Mouse (Mus musculus): ENCODE measurements around the gene Rpl5. TPM values are rescaled to one million over a fixed set of nuclear protein-coding genes. Genes with fewer than 3 reads are reported as not detected.
A peak's percentile ranks its signal among the peaks of the same experiment; 100 is the strongest.
"Not testable (repeated sequence)": the region's sequence is repeated elsewhere in the genome, so short reads cannot be mapped to it uniquely, and the experiment has no call there.

Gene Rpl5
- total and polyA plus RNA-seq, 3 experiments, result 18.3 to 62.3 (median 45.6) TPM

- DNase-seq, result no peak
Measured at GRCm38 (mm10) chr5:107896265-107896664, 4.0 kb upstream of the Rpl5 start.

DNA sequence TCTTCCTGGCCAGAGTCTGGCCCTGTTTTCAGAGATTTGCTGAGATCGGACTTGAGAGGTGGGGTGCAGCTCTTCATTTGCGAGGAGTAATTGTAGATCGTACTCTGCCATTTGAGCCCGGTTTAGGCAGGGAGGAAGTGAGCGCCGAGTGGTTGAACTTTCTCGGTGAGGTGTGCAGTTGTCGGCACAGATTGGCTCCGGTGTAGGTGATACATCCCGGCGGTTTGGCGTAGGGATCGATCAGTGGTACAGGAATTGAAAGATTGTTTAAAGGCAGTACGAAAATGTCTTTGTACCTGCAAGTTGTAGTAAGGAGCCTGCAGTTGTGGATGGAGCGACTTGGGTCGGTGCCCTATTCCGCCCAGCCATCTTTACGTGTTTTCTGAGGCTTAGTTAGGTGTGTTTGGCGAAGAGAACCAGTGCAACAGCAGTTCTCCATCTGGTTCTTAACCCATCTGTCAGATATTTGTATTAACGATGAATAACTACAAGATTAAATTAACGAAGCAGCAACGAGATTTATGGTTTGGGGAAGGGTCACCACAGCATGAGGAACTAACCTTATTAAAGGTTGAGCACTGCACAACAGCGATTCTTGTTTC lies 813 bp downstream of the Rpl5 start:
- no peak for DNase-seq

DNA sequence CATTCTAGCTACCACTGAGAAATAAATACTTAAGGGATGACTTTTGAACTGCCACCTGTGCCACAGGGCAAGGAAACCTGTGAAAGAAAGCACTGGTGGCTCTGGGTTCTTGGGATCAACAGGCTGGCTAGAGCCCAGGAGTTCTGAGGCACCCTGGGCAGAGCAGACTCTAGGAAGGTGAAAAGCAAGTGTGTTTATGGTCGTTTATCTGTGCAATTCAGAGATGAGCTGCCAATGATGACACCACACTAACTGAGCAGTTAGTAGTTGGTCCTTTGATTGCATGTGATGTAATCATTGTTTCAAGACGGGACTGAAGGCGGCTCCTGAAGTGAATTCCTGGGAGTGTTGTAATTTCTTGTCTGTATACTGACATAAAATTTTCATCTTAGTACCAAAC lies 4.0 kb downstream of the Rpl5 start:
- no peak for DNase-seq

DNA sequence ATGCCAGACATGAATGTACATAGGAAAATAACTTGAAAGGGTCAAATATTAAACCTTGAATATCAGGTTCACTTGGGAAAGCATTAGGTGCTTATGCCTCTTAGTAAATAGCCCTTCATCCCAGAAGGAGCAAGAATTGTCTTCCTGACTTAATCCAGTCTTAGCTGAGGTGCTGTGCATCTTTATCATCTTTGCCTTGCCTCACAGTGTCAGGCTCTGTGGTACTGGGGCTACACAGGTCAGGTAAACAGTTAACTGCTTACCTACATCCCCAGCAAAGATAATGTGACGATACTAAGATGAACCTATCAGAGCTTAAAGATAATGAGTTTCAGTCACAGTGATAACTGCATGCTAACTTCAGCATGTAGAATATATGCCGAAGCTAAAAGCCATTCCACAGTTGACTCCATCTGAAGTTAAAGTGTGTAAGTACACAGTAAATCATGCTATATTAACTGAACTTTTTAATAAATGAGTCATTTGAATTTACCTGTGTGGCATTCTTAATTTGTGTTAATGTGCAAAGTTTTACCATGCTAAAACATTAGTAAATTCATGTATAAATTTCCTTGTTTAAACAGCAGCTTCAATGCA lies 8.3 kb downstream of the Rpl5 start:
- no peak for DNase-seq

DNA sequence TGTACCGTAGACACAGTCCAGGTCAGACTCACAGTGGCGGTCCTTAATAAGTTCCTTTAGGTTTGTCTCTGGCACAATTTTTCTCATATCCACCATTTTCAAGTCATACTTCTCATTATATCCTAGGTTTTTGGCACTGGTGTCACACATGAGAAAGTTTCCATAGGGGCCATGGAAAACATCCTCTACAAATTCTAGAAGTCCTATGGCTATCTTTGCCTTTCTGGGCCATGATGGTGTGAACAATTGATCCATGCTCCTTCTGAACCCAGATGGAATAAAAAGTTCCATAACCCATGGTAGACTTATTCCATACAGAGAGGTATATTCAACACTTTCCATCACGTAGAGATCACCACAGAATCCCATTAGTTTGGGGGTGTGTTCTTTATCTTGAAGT lies 9.4 kb downstream of the Rpl5 start:
- no peak for DNase-seq

GRCm38 (mm10) chr5:107910084-107910616 lies 9.8 kb downstream of the Rpl5 start:
- DNase-seq, result no peak

- DNase-seq, result no peak
Measured at GRCm38 (mm10) chr5:107911012-107911411, 10.7 kb downstream of the Rpl5 start.

GRCm38 (mm10) chr5:107915280-107915679 lies 15.0 kb downstream of the Rpl5 start:
- DNase-seq, result no peak

- DNase-seq, result peak; percentile 18
Measured at GRCm38 (mm10) chr5:107921400-107922252, 21.3 kb downstream of the Rpl5 start.

DNA sequence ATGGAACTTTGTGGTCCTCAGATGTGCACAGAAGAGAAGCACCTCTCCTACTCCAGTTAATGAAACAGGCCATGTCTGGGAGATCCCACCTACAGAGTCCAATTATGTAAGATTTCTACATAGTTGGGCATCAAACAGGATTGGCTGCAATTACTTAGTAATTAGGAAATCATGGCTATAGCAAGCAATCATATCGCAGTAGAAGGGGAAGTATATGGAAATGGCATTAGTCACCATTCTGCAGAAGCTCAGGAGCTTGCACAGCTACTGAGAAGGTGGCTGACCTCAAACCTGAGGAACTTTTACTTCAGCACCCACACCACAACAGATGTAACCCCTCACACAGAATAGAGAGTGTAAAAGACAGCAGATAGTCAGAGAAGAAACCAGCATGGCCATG lies 22.5 kb downstream of the Rpl5 start:
- no peak for DNase-seq

DNA sequence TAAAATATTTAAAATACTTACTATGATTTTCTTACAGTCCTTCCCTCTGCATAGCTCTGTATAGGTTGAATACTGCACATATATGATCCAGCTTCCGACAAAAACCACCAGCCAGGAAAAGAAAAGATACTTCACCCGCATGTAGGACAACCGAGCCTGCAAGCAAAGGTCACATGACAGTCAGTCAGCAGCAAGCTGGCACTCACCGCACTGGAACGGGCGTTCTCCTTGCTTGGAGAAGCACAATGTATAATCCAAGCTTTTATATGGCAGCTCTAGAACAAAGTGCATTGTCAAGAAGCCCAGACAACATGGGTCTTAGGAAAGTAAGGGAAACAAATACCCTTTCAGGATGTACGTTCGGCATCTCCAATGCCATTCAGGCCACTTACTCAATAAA lies 24.3 kb downstream of the Rpl5 start:
- DNase-seq, result no peak

DNA sequence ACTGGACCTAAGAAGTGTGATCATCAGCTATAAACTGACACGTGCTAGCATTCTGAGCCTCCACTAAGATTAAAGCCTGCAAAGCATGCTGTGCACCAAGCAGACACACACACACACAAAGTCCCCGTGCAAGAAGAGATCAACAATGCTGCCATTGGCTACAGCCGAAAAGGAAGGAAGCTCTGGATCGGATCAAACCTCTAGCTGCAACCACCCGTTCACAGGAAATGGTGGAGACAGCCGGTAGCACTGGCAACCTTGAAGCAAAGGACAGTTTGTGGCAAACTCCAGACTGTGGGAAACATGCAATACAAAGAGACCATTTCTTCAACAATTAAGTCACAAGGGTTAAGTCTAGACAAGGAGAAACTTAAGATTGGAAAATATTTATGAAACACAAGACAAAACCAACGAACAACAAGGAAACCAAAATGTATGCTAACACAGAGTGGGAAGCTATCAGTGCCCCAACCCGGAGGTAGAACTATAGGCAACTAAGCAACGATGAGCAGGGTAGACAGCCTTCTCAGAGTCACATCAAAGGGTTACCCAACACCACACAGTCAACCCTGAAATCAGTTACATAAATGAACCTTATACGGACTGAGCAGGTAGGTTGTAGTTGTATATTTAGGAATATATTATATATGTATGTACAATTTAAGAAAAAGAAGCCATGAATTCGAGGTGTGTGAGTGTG lies 26.4 kb downstream of the Rpl5 start:
- no peak for DNase-seq

DNA sequence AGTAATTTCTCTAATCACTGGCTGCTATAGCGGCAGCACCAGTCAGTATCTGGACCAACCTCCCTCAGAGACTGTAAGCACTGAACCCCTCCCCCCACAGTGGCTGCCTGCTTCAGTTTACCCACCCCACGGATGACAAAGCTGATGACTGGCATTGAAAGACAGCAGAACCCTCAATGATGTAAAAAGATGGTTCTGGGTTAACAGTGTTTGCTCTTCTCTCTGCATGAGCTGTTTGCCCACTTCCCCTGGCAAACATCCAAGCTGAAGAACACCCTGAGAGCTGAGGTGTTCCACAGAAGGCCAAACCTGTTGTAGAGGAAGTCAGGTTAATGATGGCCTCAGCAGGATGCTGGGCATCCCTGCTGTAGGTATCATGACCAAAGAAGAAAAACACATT lies 32.3 kb downstream of the Rpl5 start:
- DNase-seq, result no peak

- no peak for DNase-seq
Measured at GRCm38 (mm10) chr5:107933202-107933974, 33.1 kb downstream of the Rpl5 start.

DNA sequence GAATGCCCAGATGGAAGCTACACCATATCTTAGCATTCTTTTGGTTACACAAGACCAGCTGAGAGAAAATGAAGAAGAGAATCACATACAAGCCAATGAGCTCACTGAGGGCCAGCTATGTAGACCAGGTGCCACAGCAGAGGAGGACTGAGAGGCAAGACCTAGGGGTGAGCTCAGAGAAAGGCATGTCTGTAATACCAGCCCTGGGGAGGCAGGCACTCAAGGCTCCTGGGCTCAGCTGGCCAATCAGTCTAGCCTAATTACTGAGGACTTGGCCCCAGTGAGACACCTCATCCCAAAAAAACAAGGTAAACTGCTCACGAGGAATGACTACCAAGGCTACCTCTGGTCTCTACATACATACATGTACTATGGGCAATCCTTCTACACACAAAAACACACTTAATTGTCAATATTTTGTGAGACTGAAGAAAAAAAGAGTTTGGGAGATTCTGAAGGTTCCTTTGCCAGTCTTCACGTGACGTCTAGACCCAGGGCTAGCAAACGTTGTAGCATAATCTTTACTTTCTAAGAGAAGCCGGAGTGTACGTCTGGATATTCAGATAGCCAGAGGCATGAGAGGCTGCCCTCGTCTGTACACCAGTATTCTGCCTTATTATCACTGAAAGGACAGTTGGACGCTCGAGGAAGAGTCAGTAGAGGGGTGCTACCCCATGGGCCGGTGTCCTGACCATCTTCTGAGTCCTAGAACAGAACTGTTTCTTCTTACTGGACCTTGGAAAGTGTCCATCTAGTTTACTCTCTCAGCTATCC lies 34.7 kb downstream of the Rpl5 start:
- DNase-seq, result no peak

GRCm38 (mm10) chr5:107936625-107937389 lies 36.5 kb downstream of the Rpl5 start:
- DNase-seq, result no peak

DNA sequence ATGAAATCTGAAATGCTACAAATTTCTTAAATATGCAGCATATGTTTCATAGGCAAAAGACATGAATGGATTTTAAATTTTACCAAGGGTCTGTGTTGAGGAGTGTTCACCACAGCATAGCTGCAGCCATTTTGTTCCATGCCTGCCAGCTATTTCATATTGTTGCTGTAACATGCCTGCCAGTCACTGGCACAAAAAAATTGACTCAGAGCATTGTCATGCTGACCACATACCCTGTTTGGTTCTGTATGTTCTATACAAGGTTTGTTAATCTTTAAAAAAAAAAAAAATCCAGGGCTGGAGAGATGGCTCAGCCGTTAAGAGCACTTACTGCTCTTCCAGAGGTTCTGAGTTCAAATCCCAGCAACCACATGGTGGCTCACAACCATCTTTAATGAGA lies 38.2 kb downstream of the Rpl5 start:
- DNase-seq, result not testable (repeated sequence)

- DNase-seq, result no peak
Measured at GRCm38 (mm10) chr5:107938886-107939285, 38.6 kb downstream of the Rpl5 start.

- DNase-seq, result no peak
Measured at GRCm38 (mm10) chr5:107939701-107940100, 39.4 kb downstream of the Rpl5 start.

GRCm38 (mm10) chr5:107941222-107941621 lies 40.9 kb downstream of the Rpl5 start:
- no peak for DNase-seq

All from adrenal gland, adult 2 months (tissue).